Mouse (Mus musculus) neural tube, embryonic 15.5 days (tissue): ENCODE results near the gene Olfr878. TPM values are rescaled to one million over a fixed set of nuclear protein-coding genes. Genes with fewer than 3 reads are reported as not detected.
A peak's percentile ranks its signal among the peaks of the same experiment; 100 is the strongest.

ENCODE experiments used
- ATAC-seq: fragments of 200-750 bp; cut with Nextera tagmentation; 2 replicates; pipeline ENCODE4 v1.8.0; 2017; ENCODE audit warnings: mild to moderate bottlenecking, moderate TSS enrichment, moderate library complexity; ENCODE audit not compliant: low FRiP score
- H3K27ac ChIP-seq: fragments of 300-500 bp; sonication (generic); replicated peaks from 2 replicates; pipeline ENCODE4 v1.5.1; 2015; ENCODE audit warnings: mild to moderate bottlenecking, inconsistent platforms
- H3K27me3 ChIP-seq: fragments of 300-500 bp; sonication (generic); replicated peaks from 2 replicates; pipeline ENCODE4 v1.6.1; 2015; ENCODE audit warnings: inconsistent platforms
- H3K36me3 ChIP-seq: fragments of 300-500 bp; sonication (generic); 2 replicates; pipeline ENCODE4 v1.6.1; 2015; ENCODE audit warnings: inconsistent platforms
- H3K4me1 ChIP-seq: fragments of 300-500 bp; sonication (generic); 2 replicates; pipeline ENCODE4 v1.6.1; 2015; ENCODE audit warnings: inconsistent platforms
- H3K4me2 ChIP-seq: fragments of 300-500 bp; sonication (generic); 2 replicates; pipeline ENCODE4 v1.6.1; 2015; ENCODE audit warnings: inconsistent platforms, mild to moderate bottlenecking, moderate library complexity
- H3K4me3 ChIP-seq: fragments of 300-500 bp; sonication (generic); replicated peaks from 2 replicates; pipeline ENCODE4 v1.5.1; 2015; ENCODE audit warnings: mild to moderate bottlenecking, inconsistent platforms
- H3K9ac ChIP-seq: fragments of 300-500 bp; sonication (generic); replicated peaks from 2 replicates; pipeline ENCODE4 v1.6.1; 2015; ENCODE audit warnings: mild to moderate bottlenecking, inconsistent platforms
- H3K9me3 ChIP-seq: fragments of 300-500 bp; sonication (generic); replicated peaks from 2 replicates; pipeline ENCODE4 v1.6.1; 2016; ENCODE audit warnings: inconsistent platforms
- WGBS: fragments of 180-500 bp; shearing (Covaris S2); methylation state at CpG from one replicate; pipeline ENCODE4 v1.1.7; 2015; ENCODE audit warnings: mixed read lengths; 5-methylcytosine and 5-hydroxymethylcytosine counted together
- polyA plus RNA-seq: library from polyadenylated mRNA; unstranded; fragments of >200 nt; fragmentation: Nextera tagmentation; extraction: Ambion mirVana; gene quantifications from 2 replicates; pipeline ENCODE4 v1.2.1, GENCODE M21; 2015

The Olfr878 gene
- not detected in 2 replicates for polyA plus RNA-seq

GRCm38 (mm10) chr9:37917540-37917939, at the start of gene Olfr878:
Gene Olfr878 (plus strand): TSS chr9:37917840.
- no peaks in the 10 kb centered on the region for H3K9me3 ChIP-seq
- H3K27me3 ChIP-seq: no peaks in the 10 kb centered on the region
- H3K4me2 ChIP-seq: no peak within 1 kb of the TSS
- no peaks in the 10 kb centered on the region for H3K4me1 ChIP-seq
- 79% methylated on average over 2 of the region's 2 CpGs for WGBS
- H3K36me3 ChIP-seq: no peaks in the 10 kb centered on the region
- no peak within 1 kb of the TSS for H3K4me3 ChIP-seq
- ATAC-seq: no peak
- no peak within 1 kb of the TSS for H3K9ac ChIP-seq
- no peak within 1 kb of the TSS for H3K27ac ChIP-seq

- H3K27me3 ChIP-seq: no peaks in the 10 kb centered on the region
- ATAC-seq: no peak
- WGBS: 85% methylated on average over 1 of the region's 1 CpGs
These were observed 47.4 kb upstream of the Olfr878 start for GRCm38 (mm10) chr9:37870246-37870645.

GRCm38 (mm10) chr9:37871097-37871496, 46.5 kb upstream of the Olfr878 start:
- H3K36me3 ChIP-seq: no peaks in the 10 kb centered on the region
- H3K9me3 ChIP-seq: no peaks in the 10 kb centered on the region
- H3K4me1 ChIP-seq: no peaks in the 10 kb centered on the region
- H3K27ac ChIP-seq: no peak overlapping the region
- no peaks in the 10 kb centered on the region for H3K27me3 ChIP-seq
- H3K9ac ChIP-seq: no peak overlapping the region
- WGBS: 85% methylated on average over 1 of the region's 1 CpGs
- H3K4me3 ChIP-seq: no peak overlapping the region
- H3K4me2 ChIP-seq: no peak overlapping the region
- ATAC-seq: no peak

More at GRCm38 (mm10) chr9:37870246-37870645, 47.4 kb upstream of the Olfr878 start:
- Histone ChIP-seq H3K36me3 (no peaks in the 10 kb centered on the region), H3K4me1 (no peaks in the 10 kb centered on the region), H3K27ac (no peak overlapping the region), H3K4me3 (no peak overlapping the region), H3K9ac (no peak overlapping the region), H3K4me2 (no peak overlapping the region), H3K9me3 (no peaks in the 10 kb centered on the region)

- ATAC-seq: no peak
- Histone ChIP-seq H3K4me1 (no peaks in the 10 kb centered on the region), H3K36me3 (no peaks in the 10 kb centered on the region), H3K27ac (no peak overlapping the region), H3K27me3 (no peaks in the 10 kb centered on the region), H3K9ac (no peak overlapping the region), H3K4me2 (no peak overlapping the region), H3K4me3 (no peak overlapping the region), H3K9me3 (no peaks in the 10 kb centered on the region)
- 65% methylated on average over 1 of the region's 1 CpGs for WGBS
These were observed 46.1 kb upstream of the Olfr878 start for GRCm38 (mm10) chr9:37871536-37871935.

GRCm38 (mm10) chr9:37890960-37891359, 26.7 kb upstream of the Olfr878 start:
- WGBS: 40% methylated on average over 2 of the region's 2 CpGs
- H3K4me3 ChIP-seq: no peak overlapping the region
- no peak overlapping the region for H3K27ac ChIP-seq
- H3K4me2 ChIP-seq: no peak overlapping the region
- H3K36me3 ChIP-seq: no peaks in the 10 kb centered on the region
- H3K9ac ChIP-seq: no peak overlapping the region
- H3K9me3 ChIP-seq: no peaks in the 10 kb centered on the region
- H3K4me1 ChIP-seq: no peaks in the 10 kb centered on the region
- ATAC-seq: no peak
- no peaks in the 10 kb centered on the region for H3K27me3 ChIP-seq

- Histone ChIP-seq H3K36me3 (no peaks in the 10 kb centered on the region), H3K4me1 (no peaks in the 10 kb centered on the region), H3K27me3 (no peaks in the 10 kb centered on the region), H3K27ac (no peak within 1 kb of the TSS), H3K4me3 (no peak within 1 kb of the TSS), H3K9ac (no peak within 1 kb of the TSS), H3K4me2 (no peak within 1 kb of the TSS), H3K9me3 (no peaks in the 10 kb centered on the region)
- WGBS: 18% methylated on average over 2 of the region's 2 CpGs
- ATAC-seq: no peak
These were observed 21.0 kb upstream of the Olfr878 start, which contains the start of gene Olfr145 for GRCm38 (mm10) chr9:37896661-37897060. Gene Olfr145 (plus strand): TSS chr9:37896724.

- no peak for ATAC-seq
- Histone ChIP-seq H3K27ac (no peak overlapping the region), H3K9ac (no peak overlapping the region), H3K36me3 (no peaks in the 10 kb centered on the region), H3K4me3 (no peak overlapping the region), H3K4me2 (no peak overlapping the region), H3K4me1 (no peaks in the 10 kb centered on the region), H3K9me3 (no peaks in the 10 kb centered on the region), H3K27me3 (no peaks in the 10 kb centered on the region)
- 76% methylated on average over 3 of the region's 3 CpGs for WGBS
These were observed 12.1 kb upstream of the Olfr878 start for GRCm38 (mm10) chr9:37905555-37905954.

GRCm38 (mm10) chr9:37918018-37918417, 378 bp downstream of the Olfr878 start:
- H3K4me3 ChIP-seq: no peak overlapping the region
- H3K27me3 ChIP-seq: no peaks in the 10 kb centered on the region
- no peak for ATAC-seq
- no peak overlapping the region for H3K4me2 ChIP-seq
- no peaks in the 10 kb centered on the region for H3K36me3 ChIP-seq
- no peak overlapping the region for H3K9ac ChIP-seq
- H3K4me1 ChIP-seq: no peaks in the 10 kb centered on the region
- no peaks in the 10 kb centered on the region for H3K9me3 ChIP-seq
- no peak overlapping the region for H3K27ac ChIP-seq
- WGBS: 60% methylated on average over 1 of the region's 1 CpGs

GRCm38 (mm10) chr9:37924194-37924593, 6.6 kb downstream of the Olfr878 start:
- Histone ChIP-seq H3K36me3 (no peaks in the 10 kb centered on the region), H3K4me3 (no peak overlapping the region), H3K4me2 (no peak overlapping the region), H3K9me3 (no peaks in the 10 kb centered on the region), H3K27me3 (no peaks in the 10 kb centered on the region), H3K9ac (no peak overlapping the region), H3K27ac (no peak overlapping the region), H3K4me1 (no peaks in the 10 kb centered on the region)
- WGBS: 79% methylated on average over 5 of the region's 5 CpGs
- ATAC-seq: no peak

GRCm38 (mm10) chr9:37925445-37925844, 7.8 kb downstream of the Olfr878 start:
- no peaks in the 10 kb centered on the region for H3K4me1 ChIP-seq
- H3K9me3 ChIP-seq: no peaks in the 10 kb centered on the region
- H3K4me3 ChIP-seq: no peak overlapping the region
- ATAC-seq: no peak
- H3K27me3 ChIP-seq: no peaks in the 10 kb centered on the region
- 64% methylated on average over 2 of the region's 2 CpGs for WGBS
- no peak overlapping the region for H3K4me2 ChIP-seq
- no peak overlapping the region for H3K27ac ChIP-seq
- no peaks in the 10 kb centered on the region for H3K36me3 ChIP-seq
- no peak overlapping the region for H3K9ac ChIP-seq

- ATAC-seq: no peak
- no peak overlapping the region for H3K27ac ChIP-seq
- no peak overlapping the region for H3K9ac ChIP-seq
- H3K9me3 ChIP-seq: no peaks in the 10 kb centered on the region
- 66% methylated on average over 3 of the region's 3 CpGs for WGBS
- H3K4me3 ChIP-seq: no peak overlapping the region
- no peaks in the 10 kb centered on the region for H3K4me1 ChIP-seq
- H3K27me3 ChIP-seq: no peaks in the 10 kb centered on the region
- no peak overlapping the region for H3K4me2 ChIP-seq
- H3K36me3 ChIP-seq: no peaks in the 10 kb centered on the region
These were observed 8.7 kb downstream of the Olfr878 start for GRCm38 (mm10) chr9:37926019-37927013.

GRCm38 (mm10) chr9:37932519-37932918, 14.9 kb downstream of the Olfr878 start:
- Histone ChIP-seq H3K27me3 (no peaks in the 10 kb centered on the region), H3K4me2 (no peak overlapping the region), H3K27ac (no peak overlapping the region), H3K4me3 (no peak overlapping the region), H3K36me3 (no peaks in the 10 kb centered on the region), H3K4me1 (no peaks in the 10 kb centered on the region), H3K9ac (no peak overlapping the region), H3K9me3 (no peaks in the 10 kb centered on the region)
- WGBS: 8% methylated on average over 11 of the region's 11 CpGs
- peak; percentile 83; the same call in 1 of the 2 replicates for ATAC-seq
